Mouse (Mus musculus) layer of hippocampus, adult 18-20 months (tissue): ENCODE data around the gene Prdm4. TPM values are rescaled to one million over a fixed set of nuclear protein-coding genes. Genes with fewer than 3 reads are reported as not detected.

ENCODE experiments used
- DNase-seq, 2 experiments: peaks; one replicate each; pipeline ENCODE4 v3.0.0; 2022; ENCODE audit warnings: low spot score in 2 of 2
- total RNA-seq, 2 experiments: library from RNA; stranded (reverse); gene quantifications; 2 replicates each; pipeline ENCODE4 v1.2.3; 2021

Prdm4 gene
- total RNA-seq, 2 experiments from 2014 or later: 27.1 to 28.0 TPM

DNA sequence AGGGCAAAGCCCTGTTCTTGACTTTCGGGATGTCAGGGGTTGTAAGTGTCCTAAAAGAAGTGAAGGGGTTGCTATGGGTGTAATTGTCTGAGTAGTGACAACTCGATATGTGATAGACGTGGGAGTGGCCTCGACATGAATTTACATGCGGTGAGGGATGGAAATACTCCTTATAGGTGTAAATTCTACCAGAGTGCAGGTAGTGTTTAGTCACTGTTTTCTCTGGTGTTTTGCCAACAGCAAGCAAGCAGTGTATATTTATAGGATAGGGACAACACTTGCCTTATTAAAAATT, 44.5 kb downstream of the Prdm4 start:
- DNase-seq: no peak

DNA sequence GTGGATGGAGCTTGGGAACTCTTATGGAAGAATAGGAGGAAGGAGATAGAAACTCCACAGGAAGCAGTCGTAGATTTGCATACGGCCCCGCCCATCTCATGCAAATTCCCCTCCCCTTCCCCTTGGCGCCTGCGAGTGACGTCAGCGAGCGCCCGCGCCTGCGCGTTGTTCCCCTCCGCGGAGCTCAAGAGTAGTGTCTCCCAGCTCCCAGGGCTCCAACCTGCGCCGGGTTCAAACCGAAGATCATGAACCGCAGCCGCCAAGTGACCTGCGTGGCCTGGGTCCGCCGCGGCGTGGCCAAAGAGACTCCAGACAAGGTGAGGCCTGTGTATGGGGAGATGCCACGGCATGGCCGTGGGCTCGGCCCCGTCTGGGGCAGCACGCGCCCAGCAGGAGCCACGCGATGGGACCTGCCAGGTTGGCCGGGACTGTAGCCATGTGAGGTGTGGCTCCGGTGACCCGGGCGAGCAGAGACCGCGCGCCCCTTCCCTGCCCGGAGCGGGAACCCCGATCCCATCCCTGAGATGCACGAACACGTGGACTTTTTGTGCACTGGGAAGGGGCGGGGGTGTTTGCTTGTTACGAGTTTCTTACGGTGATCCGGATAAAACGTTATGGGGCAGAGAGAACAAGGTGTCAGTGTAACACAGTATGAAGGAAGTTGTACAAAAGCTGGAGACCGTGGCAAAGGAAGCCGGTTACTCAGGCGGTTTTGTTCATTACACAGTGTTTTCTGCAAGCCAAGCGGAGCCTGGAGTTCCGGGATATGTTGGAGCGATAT, 45.1 kb downstream of the Prdm4 start:
- DNase-seq: peak; percentile 85 to 94

DNA sequence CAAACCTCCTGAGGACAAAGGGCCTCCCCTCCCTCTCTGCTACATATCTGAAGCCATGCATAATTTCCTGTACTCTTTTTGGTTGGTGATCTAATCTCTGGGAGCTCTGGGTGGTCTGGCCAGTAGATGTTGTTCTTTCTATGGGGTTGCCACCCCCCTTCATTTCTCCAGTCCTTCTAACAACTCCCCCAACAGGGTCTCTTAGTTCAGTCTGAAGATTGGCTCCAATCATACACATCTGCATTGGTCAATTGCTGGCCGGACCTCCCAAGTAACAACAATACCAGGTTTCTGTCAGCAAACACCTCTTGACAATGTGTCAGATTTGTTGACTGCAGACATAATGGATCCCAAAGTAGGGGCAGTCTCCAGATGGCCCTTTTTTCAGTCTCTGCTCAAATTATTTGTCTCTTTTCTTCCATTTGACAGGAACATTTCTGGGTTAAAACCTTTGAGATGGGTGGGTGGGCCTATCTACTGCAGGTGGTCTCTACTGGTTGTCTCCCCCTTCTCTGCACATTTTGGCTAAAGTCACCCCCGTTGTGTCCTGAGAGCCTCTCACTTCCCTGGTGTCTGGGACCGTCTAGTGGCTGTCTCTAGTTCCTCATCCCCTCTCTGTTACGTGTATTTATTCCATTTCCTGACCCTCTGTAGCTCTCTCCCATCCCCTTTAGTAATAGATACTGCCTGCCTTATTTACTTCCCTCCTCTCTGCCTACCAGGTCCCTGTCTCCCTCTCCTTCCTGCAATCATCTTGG, 70.7 kb downstream of the Prdm4 start:
- no peak for DNase-seq

Other genes starting within 250 kb of the Prdm4 start
- gene Pwp1, start 87.6 kb downstream of the Prdm4 start, total RNA-seq: 10 to 100 TPM; 20.7 to 21.0 TPM
- under 1 TPM; 0.58 to 0.89 TPM for gene Ascl4, start 10.5 kb upstream of the Prdm4 start, total RNA-seq
- 100 to 1,000 TPM; 120 to 123 TPM for gene Rtcb, start 40.7 kb upstream of the Prdm4 start, total RNA-seq
- not detected for gene Bpifc, start 94.8 kb upstream of the Prdm4 start, total RNA-seq
- gene Fbxo7, start 104.8 kb upstream of the Prdm4 start, total RNA-seq: 10 to 100 TPM; 30.4 to 31.1 TPM